Mouse (Mus musculus): ENCODE results near the gene Cdc34.

Cdc34 gene

GRCm38 (mm10) chr10:79714996-79715395 lies 33.0 kb downstream of the Cdc34 start:
- in situ Hi-C loops (cut with MboI, MseI): loop anchor here (5.0 kb wide), 1 partner anchor 72 kb away; no protein-coding TSS in a partner anchor

- in situ Hi-C loops (cut with MboI, MseI): no loop called here
Measured at GRCm38 (mm10) chr10:79716254-79716987, 34.4 kb downstream of the Cdc34 start, which contains the start of gene Hcn2. TSS of gene Hcn2 (plus strand) at chr10:79716634.

- in situ Hi-C loops (cut with MboI, MseI): no loop called here
Measured at GRCm38 (mm10) chr10:79716988-79717355, 35.0 kb downstream of the Cdc34 start.

DNA sequence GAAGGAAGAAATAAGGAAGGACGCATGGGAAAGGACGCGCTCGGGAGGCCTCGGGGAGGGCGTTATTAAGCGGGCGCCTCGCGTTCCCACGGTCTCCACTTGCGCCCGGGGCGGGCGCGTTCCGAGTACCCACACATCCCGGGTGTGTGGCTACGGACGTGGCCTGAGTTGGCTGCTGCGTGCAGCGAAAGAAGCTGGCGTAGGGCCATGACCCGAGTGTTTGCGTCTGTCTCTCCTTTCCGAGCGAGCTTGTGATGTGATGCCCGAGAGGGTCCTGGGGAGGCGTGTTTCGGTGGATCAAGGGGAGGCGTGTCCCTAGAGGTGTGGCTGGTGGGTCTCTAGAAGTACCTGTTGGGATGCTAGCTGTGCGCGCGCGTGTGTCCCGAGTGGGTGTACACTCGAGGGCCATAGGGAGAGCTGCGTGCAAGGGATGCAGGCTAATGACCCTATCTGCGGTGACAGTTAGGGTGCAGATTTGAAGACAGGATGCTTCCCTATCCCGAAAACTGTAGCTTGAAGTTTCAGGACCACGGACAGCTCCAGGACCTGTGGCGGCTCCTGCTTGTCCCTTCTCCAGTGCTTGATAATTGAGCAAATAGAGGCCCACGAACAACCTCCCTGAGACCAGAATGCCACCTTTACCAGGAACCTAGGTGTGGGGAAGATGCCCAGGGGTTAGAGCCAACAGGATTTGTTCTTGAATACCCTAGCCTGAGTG lies 35.8 kb downstream of the Cdc34 start:
- in situ Hi-C loops (cut with MboI, MseI): no loop called here

GRCm38 (mm10) chr10:79721089-79721488 lies 39.1 kb downstream of the Cdc34 start:
- in situ Hi-C loops (cut with MboI, MseI): no loop called here

GRCm38 (mm10) chr10:79723047-79723446 lies 41.1 kb downstream of the Cdc34 start:
- in situ Hi-C loops (cut with MboI, MseI): no loop called here

DNA sequence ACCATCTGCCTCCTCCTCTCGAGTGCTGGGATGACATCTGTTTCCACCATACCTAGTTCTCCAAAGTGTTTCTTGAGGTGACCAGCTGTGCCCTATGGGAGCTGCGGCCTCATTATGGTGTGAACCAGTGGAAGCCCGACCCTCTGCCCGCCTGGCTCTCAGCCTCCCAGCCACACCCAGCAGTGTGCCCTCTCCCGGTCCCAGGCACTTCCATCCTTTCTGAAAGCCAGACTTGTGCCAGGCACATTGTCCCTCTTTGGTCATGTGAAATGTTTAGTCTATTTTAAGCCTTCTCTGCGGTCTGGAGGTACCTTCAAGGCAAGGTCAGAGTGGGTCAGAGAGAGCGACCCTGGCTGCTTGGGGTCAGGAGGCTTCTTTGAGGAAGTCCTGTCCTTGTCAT lies 41.7 kb downstream of the Cdc34 start:
- in situ Hi-C loops (cut with MboI, MseI): no loop called here

DNA sequence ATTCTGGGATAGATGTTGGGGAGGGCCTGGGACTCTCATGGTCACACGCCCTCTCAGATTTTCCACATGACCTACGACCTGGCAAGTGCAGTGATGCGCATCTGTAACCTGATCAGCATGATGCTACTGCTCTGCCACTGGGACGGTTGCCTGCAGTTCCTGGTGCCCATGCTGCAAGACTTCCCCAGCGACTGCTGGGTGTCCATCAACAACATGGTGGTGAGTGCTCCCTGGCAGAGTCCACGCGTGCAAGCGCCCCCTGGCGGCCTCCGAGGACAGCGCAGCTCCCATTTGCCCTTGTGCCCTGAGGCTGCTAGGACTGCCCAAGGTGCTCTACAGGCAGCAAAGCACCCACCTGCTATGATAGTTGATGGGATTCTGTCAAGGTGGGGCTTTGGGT lies 44.1 kb downstream of the Cdc34 start:
- in situ Hi-C loops (cut with MboI, MseI): no loop called here

- in situ Hi-C loops (cut with MboI, MseI): no loop called here
Measured at GRCm38 (mm10) chr10:79728323-79729249, 46.6 kb downstream of the Cdc34 start.

- in situ Hi-C loops (cut with MboI, MseI): no loop called here
Measured at GRCm38 (mm10) chr10:79729357-79729965, 47.5 kb downstream of the Cdc34 start.

DNA sequence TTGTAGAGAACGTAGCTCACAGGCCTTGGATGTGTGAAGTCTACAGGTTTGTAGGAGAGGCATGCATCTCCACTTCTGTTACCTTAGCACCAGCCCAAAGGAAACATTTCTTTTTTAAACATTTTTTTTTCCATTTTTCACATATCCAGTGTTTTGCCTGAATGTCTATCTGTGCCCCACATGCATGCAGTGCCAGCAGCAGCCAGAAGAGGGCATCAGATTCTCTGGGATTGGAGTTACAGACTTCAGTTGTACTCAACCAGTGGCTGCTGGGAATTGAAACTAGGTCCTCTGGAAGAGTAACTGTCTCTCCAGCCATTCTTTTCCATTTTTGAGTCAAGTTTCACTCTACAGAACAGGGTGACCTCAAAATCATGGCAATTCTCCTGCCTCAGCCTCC lies 50.5 kb downstream of the Cdc34 start:
- in situ Hi-C loops (cut with MboI, MseI): no loop called here

DNA sequence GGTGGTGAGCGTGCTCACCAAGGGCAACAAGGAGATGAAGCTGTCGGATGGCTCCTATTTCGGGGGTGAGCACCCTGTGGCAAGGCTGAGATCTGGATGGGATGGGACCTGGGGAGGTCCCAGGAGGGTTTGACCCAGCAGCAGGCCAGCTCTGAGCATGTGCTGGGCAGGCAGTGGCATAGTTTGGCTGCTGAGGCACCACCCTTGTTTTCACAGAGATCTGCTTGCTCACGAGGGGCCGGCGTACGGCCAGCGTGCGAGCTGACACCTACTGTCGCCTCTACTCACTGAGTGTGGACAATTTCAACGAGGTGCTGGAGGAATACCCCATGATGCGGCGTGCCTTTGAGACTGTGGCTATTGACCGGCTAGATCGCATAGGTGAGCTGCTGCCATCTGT lies 51.9 kb downstream of the Cdc34 start:
- in situ Hi-C loops (cut with MboI, MseI): no loop called here

DNA sequence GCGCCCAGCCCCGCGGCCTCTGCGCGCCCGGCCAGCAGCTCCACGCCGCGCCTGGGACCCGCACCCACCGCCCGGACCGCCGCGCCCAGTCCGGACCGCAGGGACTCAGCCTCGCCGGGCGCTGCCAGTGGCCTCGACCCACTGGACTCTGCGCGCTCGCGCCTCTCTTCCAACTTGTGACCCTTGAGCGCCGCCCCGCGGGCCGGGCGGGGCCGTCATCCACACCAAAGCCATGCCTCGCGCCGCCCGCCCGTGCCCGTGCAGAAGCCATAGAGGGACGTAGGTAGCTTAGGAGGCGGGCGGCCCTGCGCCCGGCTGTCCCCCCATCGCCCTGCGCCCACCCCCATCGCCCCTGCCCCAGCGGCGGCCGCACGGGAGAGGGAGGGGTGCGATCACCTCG lies 53.4 kb downstream of the Cdc34 start:
- in situ Hi-C loops (cut with MboI, MseI): no loop called here

DNA sequence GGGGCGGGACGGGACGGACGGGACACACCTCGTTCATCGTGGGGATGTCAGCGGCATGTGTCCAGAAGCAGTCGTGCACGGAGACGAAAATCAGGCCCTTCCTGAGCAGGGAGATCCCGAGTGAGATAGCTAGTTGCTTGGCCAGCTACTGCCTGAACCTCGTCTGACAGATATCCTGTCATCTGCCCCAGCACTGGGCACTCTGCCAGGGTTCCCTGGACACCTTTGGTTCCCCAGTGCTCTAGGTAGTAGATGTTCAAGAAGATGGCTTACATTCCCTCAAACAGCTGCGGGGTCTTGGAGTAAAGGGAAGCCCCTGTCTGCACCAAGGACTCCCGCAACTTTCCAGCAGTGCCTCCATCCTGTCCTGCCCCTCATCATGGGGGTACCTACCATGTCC lies 54.7 kb downstream of the Cdc34 start:
- in situ Hi-C loops (cut with MboI, MseI): no loop called here
